Mouse (Mus musculus) G1E (cell line): ENCODE measurements around the gene Rest.

Experiments
- CTCF ChIP-seq: IDR thresholded peaks from 2 replicates; pipeline ENCODE4 v1.5.1; 2012; ENCODE audit warnings: low read depth, low read length, inconsistent platforms, mixed read lengths
- GATA1 ChIP-seq: IDR thresholded peaks from 2 replicates; pipeline ENCODE4 v1.6.1; 2012; ENCODE audit warnings: borderline replicate concordance, low read length, inconsistent platforms, mixed read lengths
- POLR2AphosphoS5 ChIP-seq: IDR thresholded peaks from 2 replicates; pipeline ENCODE4 v1.6.1; 2012; ENCODE audit warnings: low read depth, low read length, inconsistent platforms; ENCODE audit not compliant: insufficient replicate concordance
- TAL1 ChIP-seq: conservative IDR thresholded peaks from 2 replicates; pipeline ENCODE4 v1.6.1; 2012; ENCODE audit warnings: low read depth, low read length, inconsistent platforms, mixed read lengths

DNA sequence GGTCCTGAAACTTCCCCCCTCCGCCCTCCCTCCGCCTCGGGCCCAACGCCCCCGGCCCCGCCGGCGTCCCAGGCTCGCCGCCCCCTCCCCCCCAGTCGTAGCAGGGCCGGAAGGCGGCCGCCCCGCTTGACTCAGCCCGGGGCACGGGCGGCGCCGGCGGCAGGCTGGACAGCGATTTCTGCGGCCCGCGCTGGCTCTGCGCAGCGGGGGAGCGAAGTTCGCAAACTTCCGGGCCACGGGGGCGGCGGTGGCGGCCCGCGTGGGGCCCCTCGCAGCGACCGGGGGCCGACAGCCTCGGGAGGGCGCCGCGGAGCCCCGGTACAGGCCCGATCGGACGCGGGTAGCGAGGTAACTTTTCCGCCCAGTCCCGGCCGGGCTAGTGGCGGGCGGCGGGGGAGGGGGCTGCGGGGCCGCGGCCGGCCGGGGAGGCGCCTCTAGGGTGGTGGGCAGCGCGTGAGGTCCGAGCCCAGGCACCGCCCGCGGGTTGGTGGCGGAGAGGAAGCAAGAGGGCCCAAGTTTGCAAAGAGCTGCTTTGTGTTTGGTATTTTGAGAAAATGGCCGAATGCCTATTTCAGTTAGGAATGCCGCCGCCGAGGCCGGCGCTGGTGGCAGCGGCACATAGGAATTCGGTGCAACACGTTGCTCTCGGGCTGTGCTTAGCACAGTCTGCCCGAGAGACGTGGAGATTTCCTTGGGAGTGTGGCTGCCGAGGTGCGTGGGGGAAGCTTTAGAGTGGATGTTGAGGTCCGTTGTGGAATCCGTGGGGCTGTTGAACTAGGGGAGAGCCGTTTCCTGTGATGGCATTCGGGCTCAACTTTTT, 985 bp downstream of the Rest start:
- TF ChIP-seq POLR2AphosphoS5 (no peak), CTCF (no peak), GATA1 (no peak), TAL1 (no peak)
